Mouse (Mus musculus) kidney, postnatal 36 days (tissue): ENCODE results near the gene Dcdc2c.

Experiments used
- DNase-seq, 2 experiments: peaks; one replicate each; pipeline ENCODE4 v3.0.0; 2021 to 2022; ENCODE audit warnings: mixed read lengths in 2 of 2

Dcdc2c gene

GRCm38 (mm10) chr12:28552299-28552698 is at the start of gene Dcdc2c:
Dcdc2c (minus strand) TSS chr12:28552399.
- DNase-seq = no peak

DNA sequence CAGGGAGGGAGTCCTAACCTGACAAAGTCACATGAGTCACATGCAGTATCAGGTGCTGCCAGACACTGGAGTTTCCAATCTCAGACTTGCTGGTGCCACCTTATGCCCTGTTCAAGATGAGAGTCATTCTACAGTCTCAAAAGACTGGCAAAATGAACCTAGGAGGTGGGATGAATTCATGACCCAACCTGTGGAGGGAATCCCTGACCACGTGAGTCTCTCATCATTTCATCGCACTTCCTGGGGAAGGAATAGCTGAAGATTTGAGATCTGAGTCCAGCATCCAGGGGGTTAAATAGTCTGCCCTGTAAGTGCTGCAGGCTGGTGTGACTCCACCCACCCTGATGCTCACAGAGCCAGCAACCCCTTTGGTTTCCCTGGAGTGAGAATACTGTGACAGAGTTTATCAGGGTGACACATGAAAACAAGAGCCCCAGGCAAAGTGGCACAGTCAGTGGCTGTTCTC is 46.4 kb upstream of the Dcdc2c start:
- DNase-seq = no peak

DNA sequence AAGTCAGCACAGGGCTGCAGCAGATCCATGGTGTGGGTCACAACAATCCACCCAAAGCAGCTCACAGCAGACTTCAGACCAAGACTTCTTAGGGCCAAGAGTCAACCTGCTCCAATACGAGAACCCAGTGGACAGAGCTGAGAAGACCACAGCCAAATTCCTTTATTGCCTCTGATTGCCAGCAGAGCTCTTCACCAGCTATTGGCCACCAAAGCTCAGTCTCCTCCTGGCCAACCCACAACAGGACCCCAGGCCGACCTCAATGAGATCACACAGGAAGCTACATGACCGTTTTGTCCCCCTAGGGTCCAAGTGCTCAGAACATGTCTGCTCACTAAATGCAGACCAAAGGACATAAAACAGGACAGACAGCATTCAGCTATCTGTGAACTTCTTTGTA is 45.9 kb upstream of the Dcdc2c start:
- DNase-seq = no peak

DNA sequence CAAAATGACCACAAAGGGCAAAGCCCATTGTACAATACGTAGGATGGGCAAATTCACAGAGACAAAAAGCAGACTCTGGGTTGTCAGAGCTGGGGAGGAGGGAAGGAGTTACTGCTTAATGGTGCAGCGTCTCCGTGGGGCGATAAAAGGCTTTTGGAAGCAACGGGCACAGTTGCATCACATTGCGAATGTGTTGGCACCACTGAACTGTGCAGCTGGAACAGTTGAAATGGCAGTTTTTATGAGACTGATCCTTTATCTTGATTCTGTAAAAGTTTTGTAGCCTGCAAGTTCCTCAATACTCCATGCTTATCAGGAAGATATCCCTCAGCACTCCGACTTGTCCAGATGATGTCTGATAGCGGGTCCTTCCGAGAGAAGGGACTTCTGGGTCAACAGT is 45.5 kb upstream of the Dcdc2c start:
- no peak for DNase-seq

GRCm38 (mm10) chr12:28596851-28597250 is 44.7 kb upstream of the Dcdc2c start:
- DNase-seq = no peak

GRCm38 (mm10) chr12:28590428-28590827 is 38.2 kb upstream of the Dcdc2c start:
- DNase-seq = peak in 1 of 2 experiments; percentile 1

DNA sequence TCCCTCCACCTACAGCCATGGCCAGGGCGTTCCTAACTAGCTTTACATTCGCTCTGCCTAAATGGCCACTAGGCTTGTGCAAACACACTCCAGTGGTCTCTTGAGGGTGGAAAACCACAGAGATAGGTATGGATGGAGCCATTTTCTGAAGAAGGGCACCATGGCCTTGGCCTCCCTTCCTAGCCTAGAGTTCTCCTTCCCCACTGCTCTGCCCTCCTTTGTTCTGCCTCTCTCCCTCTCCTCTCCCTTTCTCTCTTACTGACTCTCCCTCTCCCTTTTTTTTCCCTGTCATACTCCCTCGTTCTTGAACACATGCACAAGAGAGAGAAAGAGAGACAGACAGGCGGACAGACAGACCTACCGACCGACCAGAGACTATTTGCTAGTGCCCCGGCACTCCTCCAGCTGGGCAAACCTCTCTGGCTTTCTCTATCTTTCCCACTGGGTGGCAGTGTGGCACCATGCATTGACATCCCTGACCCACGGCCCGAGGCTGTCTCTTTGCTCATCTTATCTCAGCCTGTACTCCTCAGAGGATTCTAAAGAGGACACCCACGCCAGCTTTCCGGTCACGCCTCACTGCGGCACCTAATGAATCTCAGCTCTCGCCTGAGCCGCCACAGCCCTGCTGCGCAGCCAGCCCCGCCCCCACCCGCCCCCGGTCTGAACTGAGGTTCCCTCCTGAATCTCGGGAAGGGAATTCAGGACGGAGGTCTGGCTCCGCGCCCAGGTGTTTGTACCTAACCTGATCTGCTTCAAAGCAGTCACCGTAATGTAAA is 37.1 kb upstream of the Dcdc2c start:
- DNase-seq = peak; percentile 78 to 88

DNA sequence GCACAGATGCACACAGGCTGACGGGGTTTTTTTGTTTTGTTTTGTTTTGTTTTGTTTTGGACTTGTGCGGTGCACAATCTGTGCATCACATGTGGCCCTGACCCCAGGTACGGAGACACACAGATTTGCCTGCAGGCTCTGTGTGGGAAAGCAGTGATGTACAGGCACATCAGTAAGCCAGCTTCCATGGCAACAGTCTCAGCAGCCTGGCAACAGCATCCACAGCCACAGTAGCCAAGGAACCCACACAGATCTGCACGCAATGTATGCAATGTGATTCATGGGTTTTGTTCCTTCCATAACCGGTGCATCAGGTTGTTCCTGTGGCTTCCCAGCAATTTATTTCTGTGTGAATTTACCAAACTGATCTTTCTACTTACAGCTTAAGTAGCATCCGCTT is 35.8 kb upstream of the Dcdc2c start:
- DNase-seq = no peak

- no peak for DNase-seq
Measured at GRCm38 (mm10) chr12:28584036-28584435, 31.8 kb upstream of the Dcdc2c start.

DNA sequence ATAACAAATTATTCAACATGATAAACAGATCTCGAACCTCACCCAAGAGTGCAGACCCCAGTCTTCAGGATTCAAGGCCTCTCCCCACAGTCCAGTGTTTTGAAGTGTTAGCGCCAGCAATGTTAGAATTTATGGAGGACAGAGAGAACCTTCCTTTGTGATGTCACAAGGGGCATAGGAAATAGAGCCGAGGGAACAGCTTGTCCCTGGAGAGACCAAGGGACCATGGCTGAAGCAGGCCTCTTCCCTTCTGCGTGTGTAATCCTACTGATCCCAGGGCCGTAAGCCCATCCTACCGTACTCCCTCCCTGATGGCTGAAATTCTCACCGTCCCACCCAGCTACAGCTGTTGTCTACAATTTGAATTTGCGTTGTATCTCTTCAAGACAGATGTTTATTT is 30.2 kb upstream of the Dcdc2c start, which contains the start of gene Allc:
Gene Allc, minus strand, starts transcription at position 101 of the 400 bp plus-strand sequence.
- no peak for DNase-seq

GRCm38 (mm10) chr12:28579132-28579531 is 26.9 kb upstream of the Dcdc2c start:
- DNase-seq = peak; percentile 4 to 58

DNA sequence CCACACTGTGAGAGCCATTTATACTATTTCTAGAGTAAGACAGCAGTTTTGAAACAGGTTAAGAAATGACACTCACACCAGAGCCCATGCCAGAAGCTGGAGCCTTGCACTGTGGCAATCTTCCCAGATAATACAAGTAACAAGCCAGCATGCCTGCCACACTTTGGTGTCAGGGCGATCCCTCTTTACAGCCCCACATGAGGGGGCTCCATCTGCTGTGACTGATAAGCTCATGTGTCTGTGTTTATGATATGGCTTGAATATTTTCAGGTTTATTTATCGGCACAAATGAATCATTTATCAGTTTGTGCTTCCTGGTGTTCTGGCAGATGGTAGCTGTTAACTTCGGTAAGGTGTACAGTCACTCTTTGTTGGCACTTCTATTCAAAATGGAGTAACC is 25.9 kb upstream of the Dcdc2c start:
- DNase-seq = no peak

DNA sequence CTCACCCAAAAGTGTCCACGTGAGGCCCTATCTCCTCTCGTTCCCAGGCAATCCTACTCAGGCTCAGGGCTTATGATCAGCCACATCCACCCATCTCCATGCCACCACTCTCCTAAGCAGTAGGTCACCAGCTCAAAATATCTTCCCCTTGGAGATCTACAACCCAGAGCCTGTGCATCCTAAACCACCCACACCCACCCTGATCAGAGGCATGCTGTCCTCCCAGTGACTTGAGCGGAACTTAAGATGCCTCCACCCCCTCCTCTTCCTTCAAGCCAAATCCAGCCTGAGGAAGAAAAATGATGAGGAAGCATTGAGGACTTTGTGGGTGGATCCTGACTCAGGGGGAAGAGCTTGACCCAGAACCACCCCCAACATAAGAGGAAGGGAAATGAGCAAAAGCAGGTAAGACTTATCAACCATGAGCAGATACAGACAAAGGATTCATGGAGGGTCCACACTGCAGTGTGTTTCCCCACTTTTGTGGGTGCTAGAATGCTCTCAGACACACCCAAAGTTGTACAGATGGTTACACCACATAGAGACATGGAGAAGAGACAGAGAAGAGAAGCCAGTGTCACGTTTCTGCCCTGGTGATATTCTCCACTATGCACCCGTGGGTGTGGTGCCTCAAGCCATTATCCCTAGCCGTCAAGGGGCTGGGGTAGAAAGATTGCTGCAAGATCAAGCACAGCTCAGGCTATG is 23.3 kb upstream of the Dcdc2c start:
- DNase-seq = no peak

DNA sequence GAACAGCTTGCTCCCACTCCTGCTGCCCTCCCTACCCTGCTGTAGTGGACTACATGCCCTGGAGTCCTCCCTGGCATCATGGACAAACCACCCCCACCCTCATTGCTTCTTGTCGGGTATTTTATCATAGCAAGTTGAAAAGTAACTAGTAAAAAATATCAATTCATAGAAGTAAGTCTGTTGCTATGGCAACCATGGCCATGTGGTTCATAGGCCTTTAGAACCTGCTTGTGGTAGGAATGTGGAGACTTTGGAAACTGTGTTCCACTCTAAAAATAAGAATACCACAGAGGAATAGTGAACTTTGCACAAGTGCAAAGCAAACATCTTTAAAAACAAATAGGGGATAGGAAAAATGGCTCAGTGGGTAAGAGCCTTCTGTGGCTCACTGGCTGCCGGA is 20.0 kb upstream of the Dcdc2c start:
- DNase-seq = no peak

GRCm38 (mm10) chr12:28551775-28552174 is 424 bp downstream of the Dcdc2c start:
- DNase-seq = no peak

- DNase-seq = no peak
Measured at GRCm38 (mm10) chr12:28548887-28549286, 3.3 kb downstream of the Dcdc2c start.

DNA sequence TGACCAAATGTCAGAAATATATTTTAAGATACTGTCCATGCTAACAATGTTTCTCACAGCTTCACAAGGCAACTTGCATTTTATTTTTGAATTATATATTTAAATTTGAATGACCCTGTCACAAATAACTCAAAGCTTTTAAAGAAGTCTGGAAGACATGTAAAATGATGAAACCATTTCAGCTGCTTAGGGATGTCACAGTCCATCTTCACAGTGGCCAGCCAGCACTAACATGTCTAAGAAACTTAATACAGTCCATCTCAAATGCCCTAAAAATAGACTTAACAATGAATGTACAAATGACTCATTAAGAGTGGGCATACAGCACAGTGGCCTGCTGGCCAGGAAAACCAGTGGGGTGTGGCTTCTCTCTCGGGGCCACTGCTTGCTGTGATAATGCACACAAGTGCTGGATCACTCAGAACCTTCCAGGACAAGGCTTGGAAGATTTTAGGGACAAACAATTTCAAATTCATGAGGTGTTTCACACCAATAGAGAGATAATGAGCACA is 37.9 kb downstream of the Dcdc2c start:
- no peak for DNase-seq

GRCm38 (mm10) chr12:28509699-28510280 is 42.4 kb downstream of the Dcdc2c start:
- no peak for DNase-seq

GRCm38 (mm10) chr12:28494289-28494688 is 57.9 kb downstream of the Dcdc2c start:
- DNase-seq = no peak

- no peak for DNase-seq
Measured at GRCm38 (mm10) chr12:28482483-28483160, 69.6 kb downstream of the Dcdc2c start.

- no peak for DNase-seq
Measured at GRCm38 (mm10) chr12:28460951-28461431, 91.2 kb downstream of the Dcdc2c start.

DNA sequence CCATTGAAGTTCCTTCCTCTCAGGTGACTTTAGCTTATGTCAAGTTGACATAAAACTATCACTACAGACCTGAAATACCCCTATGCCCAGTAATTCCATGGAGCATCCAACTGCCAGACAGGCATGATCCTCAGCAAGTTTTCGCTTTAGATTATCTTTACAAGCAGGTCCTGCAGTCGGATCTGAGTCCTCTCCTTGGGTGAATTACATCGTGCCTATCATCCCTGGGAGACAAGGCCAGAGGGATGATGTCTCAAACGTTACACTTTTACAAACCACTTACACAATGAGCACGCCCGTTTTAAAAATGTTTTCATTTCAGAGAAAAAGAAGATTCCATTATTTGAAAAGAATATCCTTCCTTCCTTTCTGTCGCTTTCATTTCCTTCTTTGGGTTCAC is 91.7 kb downstream of the Dcdc2c start:
- DNase-seq = no peak

- DNase-seq = no peak
Measured at GRCm38 (mm10) chr12:28458786-28459185, 93.4 kb downstream of the Dcdc2c start.
